Comparison of ENCODE assay signal across 11 mouse cellular contexts in genomic region chr13:12468488-12468887, GRCm38 (mm10). TPM values are rescaled to one million over a fixed set of nuclear protein-coding genes. Genes with fewer than 3 reads are reported as not detected.
DNase-seq lines count a peak whose midpoint lies in the region; ATAC-seq and TF ChIP-seq lines count a peak whose summit lies in the region.
"Had no signal": no experiment of that assay in that cellular context is flagged by ENCODE, and none has a peak within 500 bp of the region (broad histone marks: within the 10 kb centered on the region; RNA-seq: fewer than 3 reads in every experiment).

No protein-coding gene starts in this region.

- TF ChIP-seq CTCF in MEL (IDR thresholded peaks at IDR 0.05 in 2 of 3, conservative IDR thresholded peaks at IDR 0.05 in 1 of 3; ENCODE audit: control insufficient read depth in 1 of 3, insufficient read depth in 1 of 3, low read depth in 2 of 3, low read length in 3 of 3, poor library complexity in 1 of 3, severe bottlenecking in 1 of 3) = no peak

- H3K27ac ChIP-seq in MEL (ENCODE audit: control insufficient read depth, low read depth, low read length) = peak overlapping the region; percentile 98
- H3K27ac ChIP-seq in hindbrain, embryonic 14.5 days = no peak overlapping the region
- H3K27ac ChIP-seq: heart, embryonic 10.5 days; limb, embryonic 15.5 days had no signal

- peak in 1 of 2 experiments; percentile 35; a peak in 1 of 4 replicates for TF ChIP-seq POLR2A in MEL (IDR thresholded peaks at IDR 0.05; ENCODE audit: control insufficient read depth in 1 of 2, insufficient read depth in 1 of 2, low read depth in 1 of 2, low read length in 2 of 2, poor library complexity in 1 of 2)

- WGBS in hindbrain, embryonic 14.5 days = 97% methylated on average over 1 of the region's 1 CpGs

- peak overlapping the region; percentile 44 for H3K9ac ChIP-seq in MEL (ENCODE audit: control insufficient read depth, low read depth, low read length, poor library complexity, severe bottlenecking)
- H3K9ac ChIP-seq in hindbrain, embryonic 14.5 days = no peak overlapping the region
- H3K9ac ChIP-seq: limb, embryonic 15.5 days had no signal

- H3K9me3 ChIP-seq in MEL (replicated peaks; ENCODE audit: insufficient read depth, low read length) = no peaks in the 10 kb centered on the region
- no peaks in the 10 kb centered on the region for H3K9me3 ChIP-seq in hindbrain, embryonic 14.5 days (ENCODE audit: control insufficient read depth, low read length)
- H3K9me3 ChIP-seq: heart, embryonic 10.5 days; limb, embryonic 15.5 days had no signal

- no peaks in the 10 kb centered on the region for H3K79me2 ChIP-seq in MEL (ENCODE audit: control insufficient read depth, insufficient read depth, low read length, poor library complexity)

- DNase-seq in lung, postnatal 10 days = peak; percentile 8
- DNase-seq in lung, postnatal 14 days = no peak
- DNase-seq in MEL (ENCODE audit: low read depth, low spot score) = peak; percentile 94
- no peak for DNase-seq in hindbrain, embryonic 14.5 days (ENCODE audit: low spot score)
- DNase-seq in frontal cortex, postnatal 25 days (ENCODE audit: low spot score in 2 of 2) = no peak
- DNase-seq: adrenal gland, postnatal 10 days; retina, postnatal 1 day had no signal

- H3K4me1 ChIP-seq in MEL (ENCODE audit: control insufficient read depth in 1 of 2, insufficient read depth in 2 of 2, low read length in 2 of 2) = peaks cover 2 to 18% of the 10 kb centered on the region in 2 experiments
- no peaks in the 10 kb centered on the region for H3K4me1 ChIP-seq in hindbrain, embryonic 14.5 days (replicated peaks; ENCODE audit: control insufficient read depth, insufficient read depth, low read length)
- H3K4me1 ChIP-seq: heart, embryonic 10.5 days; limb, embryonic 15.5 days had no signal

- H3K4me3 ChIP-seq in MEL (ENCODE audit: control insufficient read depth in 1 of 2, insufficient read depth in 1 of 2, low read depth in 2 of 2, low read length in 2 of 2) = peak overlapping the region; percentile 31 to 39; a peak in 3 of 4 replicates
- no peak overlapping the region for H3K4me3 ChIP-seq in hindbrain, embryonic 14.5 days (replicated peaks; ENCODE audit: low read length)
- H3K4me3 ChIP-seq: heart, embryonic 10.5 days; limb, embryonic 15.5 days had no signal

- no peak for TF ChIP-seq RAD21 in MEL (IDR thresholded peaks at IDR 0.05; ENCODE audit: low read depth, low read length)

- H3K36me3 ChIP-seq in MEL (ENCODE audit: control insufficient read depth in 1 of 2, insufficient read depth in 2 of 2, low read length in 2 of 2) = peaks cover 0 to 17% of the 10 kb centered on the region in 2 experiments; a peak in 2 of 4 replicates
- no peaks in the 10 kb centered on the region for H3K36me3 ChIP-seq in hindbrain, embryonic 14.5 days (replicated peaks; ENCODE audit: control insufficient read depth, insufficient read depth)
- H3K36me3 ChIP-seq: heart, embryonic 10.5 days; limb, embryonic 15.5 days had no signal

- peak; percentile 93 to 94 for TF ChIP-seq EP300 in MEL (IDR thresholded peaks at IDR 0.05; ENCODE audit: low read depth in 1 of 2, low read length in 2 of 2)

- peak; percentile 94 for ATAC-seq in common myeloid progenitor, adult 5-6 weeks (replicated peaks; ENCODE audit: low read depth, poor library complexity, severe bottlenecking)
- peak; percentile 88 for ATAC-seq in neutrophil, adult 5-6 weeks (ENCODE audit: extremely low read depth, insufficient number of reproducible peaks, low FRiP score, poor library complexity, severe bottlenecking)
- no peak for ATAC-seq in hindbrain, embryonic 14.5 days (ENCODE audit: low FRiP score)

- no peak overlapping the region for H3K4me2 ChIP-seq in hindbrain, embryonic 14.5 days (replicated peaks)
- H3K4me2 ChIP-seq: limb, embryonic 15.5 days had no signal

- no peaks in the 10 kb centered on the region for H3K27me3 ChIP-seq in MEL (ENCODE audit: control insufficient read depth in 1 of 2, insufficient read depth in 2 of 2, low read length in 2 of 2)
- no peaks in the 10 kb centered on the region for H3K27me3 ChIP-seq in hindbrain, embryonic 14.5 days (ENCODE audit: control insufficient read depth, insufficient read depth, low read length)
- H3K27me3 ChIP-seq: limb, embryonic 15.5 days had no signal

TF ChIP-seq in MEL, 35 proteins besides CTCF, POLR2A, EP300 and RAD21:
- TF ChIP-seq ZMIZ1 (IDR thresholded peaks at IDR 0.05; ENCODE audit: low read depth, low read length) (no peak), RCOR1 (IDR thresholded peaks at IDR 0.05; ENCODE audit: low read depth, low read length) (peak; percentile 85), SMC3 (IDR thresholded peaks at IDR 0.05; ENCODE audit: low read depth, low read length) (no peak), MAX (IDR thresholded peaks at IDR 0.05; ENCODE audit: low read length) (peak; percentile 81), ZKSCAN1 (IDR thresholded peaks at IDR 0.05; ENCODE audit: low read depth, low read length) (no peak), MEF2A (IDR thresholded peaks at IDR 0.05; ENCODE audit: extremely low read depth, insufficient replicate concordance, low read depth, low read length, poor library complexity, severe bottlenecking) (no peak), NRF1 (IDR thresholded peaks at IDR 0.05; ENCODE audit: insufficient read depth, low read depth, low read length, poor library complexity, severe bottlenecking) (0 out of 2 replicates have a peak, but pooled peaks have one; percentile 3), JUND (IDR thresholded peaks at IDR 0.05; ENCODE audit: low read depth, low read length) (0 out of 2 replicates have a peak, but pooled peaks have one; percentile 44), NELFE (IDR thresholded peaks at IDR 0.05; ENCODE audit: low read depth, low read length) (0 out of 2 replicates have a peak, but pooled peaks have one; percentile 49), KAT2A (conservative IDR thresholded peaks at IDR 0.05; ENCODE audit: low read depth, low read length) (0 out of 2 replicates have a peak, but pooled peaks have one; percentile 25), SIN3A (IDR thresholded peaks at IDR 0.05; ENCODE audit: low read length) (peak; percentile 92), TCF12 (IDR thresholded peaks at IDR 0.05; ENCODE audit: low read depth, low read length) (peak; percentile 79; the same call in 1 of the 2 replicates), TBP (IDR thresholded peaks at IDR 0.05; ENCODE audit: low read depth, low read length) (peak; percentile 62), HCFC1 (IDR thresholded peaks at IDR 0.05; ENCODE audit: low read depth, low read length) (peak; percentile 58), ELF1 (IDR thresholded peaks at IDR 0.05; ENCODE audit: low read depth, low read length) (no peak), POLR2AphosphoS5 (IDR thresholded peaks at IDR 0.05; ENCODE audit: borderline replicate concordance, low read depth, low read length) (no peak), CHD2 (IDR thresholded peaks at IDR 0.05; ENCODE audit: low read length) (no peak), MXI1 (IDR thresholded peaks at IDR 0.05; ENCODE audit: low read depth, low read length) (peak; percentile 40; the same call in 1 of the 2 replicates), ZNF384 (IDR thresholded peaks at IDR 0.05; ENCODE audit: low read depth, low read length) (no peak), UBTF (IDR thresholded peaks at IDR 0.05; ENCODE audit: borderline replicate concordance, insufficient read depth, low read depth, low read length) (no peak), TAL1 (IDR thresholded peaks at IDR 0.05; ENCODE audit: low read length) (peak; percentile 52), ZC3H11A (IDR thresholded peaks at IDR 0.05; ENCODE audit: low read depth, low read length) (no peak; the same call in 1 of the 2 replicates), CHD1 (IDR thresholded peaks at IDR 0.05; ENCODE audit: low read depth, low read length) (no peak), ETS1 (IDR thresholded peaks at IDR 0.05; ENCODE audit: low read depth, low read length) (peak; percentile 99), BHLHE40 (IDR thresholded peaks at IDR 0.05; ENCODE audit: borderline replicate concordance, low read depth, low read length) (peak; percentile 95), GATA1 (IDR thresholded peaks at IDR 0.05; ENCODE audit: low read depth, low read length) (peak; percentile 87), USF2 (IDR thresholded peaks at IDR 0.05; ENCODE audit: borderline replicate concordance in 1 of 2, insufficient read depth in 1 of 2, low read depth in 1 of 2, low read length in 2 of 2) (peak in 1 of 2 experiments; percentile 75; a peak in 1 of 4 replicates), POLR2AphosphoS2 (IDR thresholded peaks at IDR 0.05; ENCODE audit: low read length) (peak; percentile 42; the same call in 1 of the 2 replicates), GABPA (IDR thresholded peaks at IDR 0.05; ENCODE audit: low read depth, low read length) (no peak), E2F4 (IDR thresholded peaks at IDR 0.05; ENCODE audit: borderline replicate concordance, low read depth, low read length) (no peak), MAZ (IDR thresholded peaks at IDR 0.05; ENCODE audit: low read depth, low read length) (no peak), MAFK (IDR thresholded peaks at IDR 0.05; ENCODE audit: borderline replicate concordance, low read depth, low read length) (peak; percentile 70), MYB (IDR thresholded peaks at IDR 0.05; ENCODE audit: low read depth, low read length) (peak; percentile 72; the same call in 1 of the 2 replicates), MYC (IDR thresholded peaks at IDR 0.05; ENCODE audit: low read depth, low read length) (peak; percentile 87), USF1 (IDR thresholded peaks at IDR 0.05; ENCODE audit: low read depth, low read length) (peak; percentile 93)

RNA-seq across cellular contexts. Expression of gene Lgals8, which starts 3.7 kb away (rescaled TPM):
- 12.9 and 18.0 TPM in 2 replicates for total RNA-seq in MEL (2012; rRNA removed)
- polyA plus RNA-seq in MEL (2012; ENCODE audit: insufficient read depth in 1 of 2, insufficient read length in 2 of 2, low read depth in 1 of 2, low replicate concordance in 2 of 2, missing spikeins in 1 of 2) = 10 to 100 TPM in 1 of 2 experiments, not detected in 1; 23.7 TPM
- total RNA-seq in common myeloid progenitor, adult 5-6 weeks (2017) = 53.0 and 53.8 TPM in 2 replicates
- 130 and 160 TPM in 2 replicates for total RNA-seq in neutrophil, adult 5-6 weeks (2017)
- 24.4 and 26.3 TPM in 2 replicates for polyA plus RNA-seq in hindbrain, embryonic 14.5 days (2014; fragmentation: Nextera tagmentation; extraction: Ambion mirVana)

RNA-seq across cellular contexts. Expression of gene Edaradd, which starts 51.8 kb away (rescaled TPM):
- not detected in 2 replicates for total RNA-seq in MEL (2012; rRNA removed)
- under 1 TPM in 1 of 2 experiments, not detected in 1; 0.04 TPM for polyA plus RNA-seq in MEL (2012; ENCODE audit: insufficient read depth in 1 of 2, insufficient read length in 2 of 2, low read depth in 1 of 2, low replicate concordance in 2 of 2, missing spikeins in 1 of 2)
- 0.23 TPM in 1 of 2 replicates, not detected in the other for total RNA-seq in common myeloid progenitor, adult 5-6 weeks (2017)
- total RNA-seq in neutrophil, adult 5-6 weeks (2017) = 10.2 and 10.7 TPM in 2 replicates
- polyA plus RNA-seq in hindbrain, embryonic 14.5 days (2014; fragmentation: Nextera tagmentation; extraction: Ambion mirVana) = 1.8 and 2.0 TPM in 2 replicates

Comparison
In these comparisons a context has a peak if more than half of its experiments do, and no peak if none do; other contexts are left out.
1. DNase-seq: peak in lung, postnatal 10 days (single experiment) and MEL (single experiment); none in lung, postnatal 14 days (single experiment), hindbrain, embryonic 14.5 days (single experiment) and frontal cortex, postnatal 25 days (0 of 2).